Mouse (Mus musculus) midbrain, embryonic 13.5 days (tissue): Measurements from ENCODE around the gene Tbc1d1. TPM values are rescaled to one million over a fixed set of nuclear protein-coding genes. Genes with fewer than 3 reads are reported as not detected.
A peak's percentile ranks its signal among the peaks of the same experiment; 100 is the strongest.

Source experiments
- ATAC-seq: fragments of 200-750 bp; cut with Nextera tagmentation; 2 replicates; pipeline ENCODE4 v1.8.0; 2017; ENCODE audit warnings: mild to moderate bottlenecking, moderate TSS enrichment, moderate library complexity
- H3K27ac ChIP-seq: fragments of 300-500 bp; sonication (generic); 2 replicates; pipeline ENCODE4 v1.5.1; 2015; ENCODE audit warnings: inconsistent platforms, mild to moderate bottlenecking, moderate library complexity
- H3K27me3 ChIP-seq: fragments of 300-500 bp; sonication (generic); 2 replicates; pipeline ENCODE4 v1.6.1; 2015; ENCODE audit warnings: mild to moderate bottlenecking, inconsistent platforms
- H3K36me3 ChIP-seq: fragments of 300-500 bp; sonication (generic); 2 replicates; pipeline ENCODE4 v1.6.1; 2015; ENCODE audit warnings: mild to moderate bottlenecking, inconsistent platforms
- H3K4me1 ChIP-seq: fragments of 300-500 bp; sonication (generic); replicated peaks from 2 replicates; pipeline ENCODE4 v1.6.1; 2015; ENCODE audit warnings: inconsistent platforms
- H3K4me2 ChIP-seq: fragments of 300-500 bp; sonication (generic); replicated peaks from 2 replicates; pipeline ENCODE4 v1.6.1; 2015; ENCODE audit warnings: moderate library complexity, mild to moderate bottlenecking, inconsistent platforms
- H3K4me3 ChIP-seq: fragments of 300-500 bp; sonication (generic); replicated peaks from 2 replicates; pipeline ENCODE4 v1.5.1; 2015; ENCODE audit warnings: mild to moderate bottlenecking, inconsistent platforms
- H3K9ac ChIP-seq: fragments of 300-500 bp; sonication (generic); replicated peaks from 2 replicates; pipeline ENCODE4 v1.6.1; 2015; ENCODE audit warnings: mild to moderate bottlenecking, inconsistent platforms
- H3K9me3 ChIP-seq: fragments of 300-500 bp; sonication (generic); 2 replicates; pipeline ENCODE4 v1.6.1; 2016; ENCODE audit warnings: mild to moderate bottlenecking, inconsistent platforms
- WGBS: fragments of 180-500 bp; shearing (Covaris S2); methylation state at CpG from one replicate; pipeline ENCODE4 v1.1.7; 2015; 5-methylcytosine and 5-hydroxymethylcytosine counted together
- polyA plus RNA-seq: library from polyadenylated mRNA; unstranded; fragments of >200 nt; fragmentation: Nextera tagmentation; extraction: Ambion mirVana; gene quantifications from 2 replicates; pipeline ENCODE4 v1.2.1, GENCODE M21; 2015

Tbc1d1 gene
- polyA plus RNA-seq, 1 experiment from 2014 or later = 11.7 TPM

- Histone ChIP-seq H3K36me3 (no peaks in the 10 kb centered on the region), H3K4me3 (peak overlapping the region; percentile 68), H3K4me1 (peaks cover 9% of the 10 kb centered on the region), H3K27ac (peak overlapping the region; percentile 47; the same call in 1 of the 2 replicates), H3K4me2 (peak overlapping the region; percentile 94), H3K9me3 (no peaks in the 10 kb centered on the region), H3K9ac (peak overlapping the region; percentile 74), H3K27me3 (no peaks in the 10 kb centered on the region)
- WGBS = under 1% methylated on average over 23 of the region's 33 CpGs
- peak; percentile 87 for ATAC-seq
Observed at GRCm38 (mm10) chr5:64230507-64231041, 74.5 kb downstream of the Tbc1d1 start.

GRCm38 (mm10) chr5:64232872-64233271 lies 76.8 kb downstream of the Tbc1d1 start:
- Histone ChIP-seq H3K9me3 (no peaks in the 10 kb centered on the region), H3K36me3 (no peaks in the 10 kb centered on the region), H3K4me3 (no peak overlapping the region), H3K9ac (no peak overlapping the region), H3K4me1 (peaks cover 14% of the 10 kb centered on the region), H3K27ac (no peak overlapping the region), H3K27me3 (no peaks in the 10 kb centered on the region), H3K4me2 (no peak overlapping the region)
- no peak for ATAC-seq
- WGBS = 85% methylated on average over 9 of the region's 9 CpGs

DNA sequence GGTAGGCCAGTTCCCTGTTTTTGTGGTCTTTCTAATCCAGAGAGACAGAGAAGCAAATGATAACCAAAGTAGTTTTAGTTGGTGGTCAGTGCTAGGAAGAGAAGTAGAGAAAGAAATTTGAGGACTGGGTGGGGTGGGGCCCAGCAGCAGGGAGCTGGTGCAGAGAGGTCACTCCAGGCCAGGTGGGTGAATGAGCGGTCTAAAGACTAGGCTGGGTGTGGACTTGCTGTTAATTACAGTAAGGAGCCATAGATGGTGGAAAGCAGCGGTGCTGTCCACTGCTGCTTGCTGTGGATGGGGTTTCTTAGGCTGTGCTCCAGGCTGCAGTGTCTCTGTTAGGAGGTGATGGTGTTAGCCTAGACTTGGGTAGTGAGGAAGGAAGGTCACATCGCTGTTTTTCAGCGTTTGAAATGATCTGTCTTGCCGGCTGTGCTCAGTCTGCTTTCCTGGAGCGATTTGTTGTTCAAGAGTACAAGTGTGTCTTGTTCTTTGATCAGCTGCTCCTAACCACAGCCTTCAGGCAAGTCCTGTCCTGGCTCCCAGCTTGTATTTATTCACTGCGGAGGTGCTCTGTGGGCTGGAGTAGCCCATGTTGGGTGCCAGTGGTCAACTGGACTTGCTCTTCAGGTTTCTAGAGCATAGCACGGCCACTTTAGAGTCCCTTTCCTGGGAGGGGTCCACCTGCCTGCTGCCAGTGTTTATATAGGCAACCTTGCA lies 78.3 kb downstream of the Tbc1d1 start:
- Histone ChIP-seq H3K4me1 (peaks cover 14% of the 10 kb centered on the region), H3K9me3 (no peaks in the 10 kb centered on the region), H3K36me3 (no peaks in the 10 kb centered on the region), H3K4me3 (no peak overlapping the region), H3K27me3 (no peaks in the 10 kb centered on the region), H3K9ac (no peak overlapping the region), H3K4me2 (no peak overlapping the region), H3K27ac (no peak overlapping the region)
- no peak for ATAC-seq
- 85% methylated on average over 8 of the region's 8 CpGs for WGBS

- no peak for ATAC-seq
- H3K9me3 ChIP-seq = no peaks in the 10 kb centered on the region
- no peak overlapping the region for H3K9ac ChIP-seq
- no peak overlapping the region for H3K4me3 ChIP-seq
- no peaks in the 10 kb centered on the region for H3K27me3 ChIP-seq
- 70% methylated on average over 3 of the region's 3 CpGs for WGBS
- H3K4me2 ChIP-seq = no peak overlapping the region
- H3K27ac ChIP-seq = no peak overlapping the region
- peaks cover 14% of the 10 kb centered on the region for H3K4me1 ChIP-seq
- no peaks in the 10 kb centered on the region for H3K36me3 ChIP-seq
Observed at GRCm38 (mm10) chr5:64235250-64235649, 79.1 kb downstream of the Tbc1d1 start.

DNA sequence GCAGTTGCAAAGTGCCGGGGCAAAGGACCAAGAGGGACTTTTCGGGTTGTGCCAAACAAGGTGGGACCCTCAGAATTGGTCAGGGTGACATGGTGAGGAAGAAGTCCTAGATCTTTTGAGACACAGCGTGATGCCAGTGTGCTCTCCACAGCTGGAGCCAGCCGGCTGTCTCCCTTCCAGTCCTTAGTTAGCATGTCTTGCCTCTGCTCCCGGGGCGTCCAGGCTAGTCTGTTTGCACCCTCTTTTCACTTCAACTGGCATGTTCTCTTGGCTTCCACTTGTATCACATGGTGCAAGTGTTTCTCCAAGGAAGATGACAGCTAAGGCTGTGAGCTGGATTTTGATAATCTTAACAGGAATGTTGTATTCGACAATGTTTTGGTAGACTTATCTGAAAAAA lies 80.5 kb downstream of the Tbc1d1 start:
- 73% methylated on average over 7 of the region's 7 CpGs for WGBS
- no peak overlapping the region for H3K27ac ChIP-seq
- ATAC-seq = no peak

DNA sequence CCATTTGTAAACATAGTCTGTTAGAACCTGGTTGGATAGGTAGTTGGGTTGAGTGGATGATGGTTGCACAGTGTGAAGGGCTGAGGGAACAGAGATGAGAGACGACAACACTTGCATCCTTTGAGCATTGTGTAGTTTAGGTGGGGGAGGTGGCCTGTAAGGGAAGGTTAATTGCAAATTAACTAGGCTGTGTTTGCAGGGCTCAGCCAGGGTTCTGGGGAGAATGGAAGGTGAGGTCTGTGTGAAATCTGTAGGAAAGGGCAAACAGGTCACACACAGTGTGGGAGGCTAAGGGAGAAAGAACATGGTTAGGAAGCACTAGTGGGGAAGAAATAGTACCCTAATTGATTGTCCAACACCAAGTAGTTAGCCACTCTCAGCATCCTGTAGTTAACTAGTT lies 81.2 kb downstream of the Tbc1d1 start:
- Histone ChIP-seq H3K4me2 (no peak overlapping the region), H3K36me3 (no peaks in the 10 kb centered on the region), H3K9ac (no peak overlapping the region), H3K27me3 (no peaks in the 10 kb centered on the region), H3K27ac (no peak overlapping the region), H3K9me3 (no peaks in the 10 kb centered on the region), H3K4me3 (no peak overlapping the region), H3K4me1 (0 out of 2 replicates have a peak, but pooled peaks cover 5% of the 10 kb centered on the region)
- WGBS = 30% methylated on average over 1 of the region's 1 CpGs
- ATAC-seq = no peak

More for the DNA sequence above, 80.5 kb downstream of the Tbc1d1 start:
- no peak overlapping the region for H3K4me3 ChIP-seq
- H3K4me2 ChIP-seq = no peak overlapping the region
- H3K36me3 ChIP-seq = no peaks in the 10 kb centered on the region
- no peak overlapping the region for H3K9ac ChIP-seq
- H3K9me3 ChIP-seq = no peaks in the 10 kb centered on the region
- 0 out of 2 replicates have a peak, but pooled peaks cover 5% of the 10 kb centered on the region for H3K4me1 ChIP-seq
- H3K27me3 ChIP-seq = no peaks in the 10 kb centered on the region

- Histone ChIP-seq H3K9ac (no peak overlapping the region), H3K27me3 (no peaks in the 10 kb centered on the region), H3K36me3 (no peaks in the 10 kb centered on the region), H3K9me3 (no peaks in the 10 kb centered on the region), H3K4me3 (no peak overlapping the region), H3K4me2 (no peak overlapping the region), H3K27ac (no peak overlapping the region), H3K4me1 (0 out of 2 replicates have a peak, but pooled peaks cover 5% of the 10 kb centered on the region)
- ATAC-seq = no peak
- 69% methylated on average over 3 of the region's 3 CpGs for WGBS
Observed at GRCm38 (mm10) chr5:64237693-64238092, 81.6 kb downstream of the Tbc1d1 start.

- no peak overlapping the region for H3K9ac ChIP-seq
- no peak for ATAC-seq
- H3K9me3 ChIP-seq = no peaks in the 10 kb centered on the region
- WGBS = 91% methylated on average over 3 of the region's 3 CpGs
- no peak overlapping the region for H3K4me2 ChIP-seq
- H3K27ac ChIP-seq = no peak overlapping the region
- no peak overlapping the region for H3K4me3 ChIP-seq
- no peaks in the 10 kb centered on the region for H3K36me3 ChIP-seq
- H3K27me3 ChIP-seq = no peaks in the 10 kb centered on the region
- H3K4me1 ChIP-seq = peaks cover 17% of the 10 kb centered on the region
Observed at GRCm38 (mm10) chr5:64238894-64239652, 83.0 kb downstream of the Tbc1d1 start.

DNA sequence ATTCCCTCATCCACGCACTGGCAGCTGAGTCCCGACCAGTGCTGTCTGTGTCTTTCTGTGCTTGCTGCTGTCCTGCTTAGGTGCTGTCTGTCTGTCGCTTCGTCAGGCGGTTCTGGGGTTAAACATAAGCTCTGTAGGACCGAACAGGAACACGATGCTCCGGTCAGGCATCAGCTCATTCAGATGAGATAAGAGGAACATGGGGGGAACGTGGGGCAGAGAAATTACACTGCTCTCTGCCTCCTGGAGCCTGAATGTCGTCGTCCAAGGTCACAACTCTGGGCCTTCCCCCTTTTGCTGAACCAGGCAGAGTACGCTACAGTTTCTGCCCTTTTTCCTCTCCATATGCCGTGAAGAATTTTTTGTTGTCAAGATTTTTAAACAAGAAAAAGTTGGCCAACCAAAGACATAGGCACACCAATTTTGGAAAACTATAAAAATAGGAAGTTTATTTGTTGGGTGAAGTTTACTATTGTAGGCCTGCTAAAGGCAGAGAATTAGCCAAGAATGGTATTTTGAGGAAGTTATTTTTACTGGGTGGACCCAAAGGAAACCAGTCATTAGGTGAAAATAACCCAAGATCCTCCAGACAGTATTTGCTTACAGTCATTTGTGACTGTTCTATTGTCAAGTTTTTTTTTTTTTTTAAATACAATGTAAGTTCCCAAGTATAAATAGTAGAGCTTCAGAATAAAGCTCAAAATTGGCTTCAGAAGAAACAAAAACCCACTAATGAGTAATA lies 85.0 kb downstream of the Tbc1d1 start:
- no peak overlapping the region for H3K4me2 ChIP-seq
- H3K4me1 ChIP-seq = peaks cover 17% of the 10 kb centered on the region
- H3K27me3 ChIP-seq = no peaks in the 10 kb centered on the region
- H3K36me3 ChIP-seq = no peaks in the 10 kb centered on the region
- ATAC-seq = no peak
- no peaks in the 10 kb centered on the region for H3K9me3 ChIP-seq
- H3K9ac ChIP-seq = no peak overlapping the region
- no peak overlapping the region for H3K4me3 ChIP-seq
- H3K27ac ChIP-seq = no peak overlapping the region
- WGBS = 84% methylated on average over 13 of the region's 13 CpGs

GRCm38 (mm10) chr5:64241867-64242266 lies 85.8 kb downstream of the Tbc1d1 start:
- ATAC-seq = no peak
- peaks cover 17% of the 10 kb centered on the region for H3K4me1 ChIP-seq
- 81% methylated on average over 8 of the region's 8 CpGs for WGBS

GRCm38 (mm10) chr5:64242795-64243455 lies 86.8 kb downstream of the Tbc1d1 start:
- Histone ChIP-seq H3K4me2 (no peak overlapping the region), H3K9ac (no peak overlapping the region), H3K36me3 (no peaks in the 10 kb centered on the region), H3K27ac (no peak overlapping the region), H3K27me3 (no peaks in the 10 kb centered on the region), H3K4me3 (no peak overlapping the region), H3K4me1 (peaks cover 12% of the 10 kb centered on the region), H3K9me3 (no peaks in the 10 kb centered on the region)
- WGBS = 55% methylated on average over 9 of the region's 9 CpGs
- no peak for ATAC-seq

More at GRCm38 (mm10) chr5:64241867-64242266, 85.8 kb downstream of the Tbc1d1 start:
- H3K4me3 ChIP-seq = no peak overlapping the region
- no peaks in the 10 kb centered on the region for H3K36me3 ChIP-seq
- no peak overlapping the region for H3K27ac ChIP-seq
- H3K9ac ChIP-seq = no peak overlapping the region
- H3K27me3 ChIP-seq = no peaks in the 10 kb centered on the region
- no peak overlapping the region for H3K4me2 ChIP-seq
- H3K9me3 ChIP-seq = no peaks in the 10 kb centered on the region
